Mouse (Mus musculus) liver, embryonic 13.5 days (tissue): ENCODE measurements at regions not wholly inside any gene's neighbourhood (a gene's known extent, or its start where the extent isn't known, plus 50 kb on each side); places are given as distances from the start of the nearest gene placed in this dataset.
"Not testable (repeated sequence)": the region's sequence is repeated elsewhere in the genome, so short reads cannot be mapped to it uniquely, and the experiment has no call there.

Experiments
- ATAC-seq: fragments of 200-750 bp; cut with Nextera tagmentation; 2 replicates; pipeline ENCODE4 v1.8.0; 2017; ENCODE audit warnings: low read depth, mild to moderate bottlenecking, moderate number of reproducible peaks, moderate library complexity
- DNase-seq: peaks from one replicate; pipeline ENCODE4 v3.0.0; 2022
- H3K27ac ChIP-seq: fragments of 300-500 bp; sonication (generic); 2 replicates; pipeline ENCODE4 v1.5.1; 2015; ENCODE audit warnings: moderate library complexity, mild to moderate bottlenecking, inconsistent platforms
- H3K27me3 ChIP-seq: fragments of 300-500 bp; sonication (generic); 2 replicates; pipeline ENCODE4 v1.6.1; 2015; ENCODE audit warnings: mild to moderate bottlenecking, inconsistent platforms
- H3K36me3 ChIP-seq: fragments of 300-500 bp; sonication (generic); 2 replicates; pipeline ENCODE4 v1.6.1; 2015; ENCODE audit warnings: mild to moderate bottlenecking, inconsistent platforms
- H3K4me1 ChIP-seq: fragments of 300-500 bp; sonication (generic); replicated peaks from 2 replicates; pipeline ENCODE4 v1.6.1; 2015; ENCODE audit warnings: inconsistent platforms
- H3K4me2 ChIP-seq: fragments of 300-500 bp; sonication (generic); 2 replicates; pipeline ENCODE4 v1.6.1; 2015; ENCODE audit warnings: inconsistent platforms, mild to moderate bottlenecking, moderate library complexity
- H3K4me3 ChIP-seq: fragments of 300-500 bp; sonication (generic); replicated peaks from 2 replicates; pipeline ENCODE4 v1.5.1; 2015; ENCODE audit warnings: mild to moderate bottlenecking, inconsistent platforms
- H3K9ac ChIP-seq: fragments of 300-500 bp; sonication (generic); 2 replicates; pipeline ENCODE4 v1.6.1; 2015; ENCODE audit warnings: mild to moderate bottlenecking, inconsistent platforms
- H3K9me3 ChIP-seq: fragments of 300-500 bp; sonication (generic); replicated peaks from 2 replicates; pipeline ENCODE4 v1.6.1; 2016; ENCODE audit warnings: inconsistent platforms
- WGBS: fragments of 180-500 bp; shearing (Covaris S2); methylation state at CpG from one replicate; pipeline ENCODE4 v1.1.7; 2015; ENCODE audit not compliant: insufficient replicate concordance; 5-methylcytosine and 5-hydroxymethylcytosine counted together

DNA sequence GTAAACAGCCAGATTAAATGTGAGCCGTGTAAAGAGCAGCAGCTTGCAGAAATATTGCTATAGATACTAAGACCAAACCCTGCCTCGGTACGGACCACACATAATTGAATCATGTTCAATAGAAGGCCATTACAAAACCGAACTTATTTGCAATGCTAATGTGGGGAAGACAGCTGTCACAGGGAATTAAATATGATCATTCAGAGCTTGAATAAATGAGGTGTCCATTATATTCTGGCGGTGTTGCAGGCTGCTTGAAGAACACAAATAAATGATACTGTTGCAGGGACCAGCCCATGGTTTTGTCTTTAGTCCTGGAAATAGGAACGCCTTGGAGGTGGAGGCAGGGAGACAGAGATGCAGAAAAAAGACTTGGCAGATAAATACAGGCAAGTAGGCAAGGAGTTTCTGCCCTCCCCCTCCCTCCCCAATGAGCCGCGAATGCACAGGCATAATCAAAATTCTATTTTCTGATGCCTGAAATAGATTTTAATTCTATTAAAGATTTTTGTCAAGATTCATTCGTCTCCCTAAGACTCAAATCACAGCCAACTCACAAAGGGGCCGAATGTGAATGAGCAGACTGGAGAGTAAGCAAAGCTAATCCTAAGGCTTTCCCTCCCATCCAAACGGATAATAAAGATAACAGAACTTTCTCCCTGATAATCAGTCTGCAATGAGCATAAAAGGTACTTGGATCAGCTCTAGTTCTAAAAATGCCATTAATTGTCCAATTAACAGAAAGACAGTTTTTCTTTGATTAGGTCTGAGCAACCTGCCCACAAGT is 147.6 kb downstream of the Brms1l start:
- Histone ChIP-seq H3K4me3 (no peak overlapping the region), H3K4me1 (no peaks in the 10 kb centered on the region), H3K27me3 (no peaks in the 10 kb centered on the region), H3K36me3 (no peaks in the 10 kb centered on the region), H3K4me2 (no peak overlapping the region), H3K9ac (no peak overlapping the region), H3K9me3 (no peaks in the 10 kb centered on the region), H3K27ac (no peak overlapping the region)
- WGBS, result 61% methylated on average over 11 of the region's 11 CpGs
- DNase-seq (no peak), ATAC-seq (no peak)

- DNase-seq (no peak), ATAC-seq (no peak)
- H3K4me2 ChIP-seq, result no peak overlapping the region
- H3K27ac ChIP-seq, result no peak overlapping the region
- no peaks in the 10 kb centered on the region for H3K36me3 ChIP-seq
- no peak overlapping the region for H3K9ac ChIP-seq
- H3K4me3 ChIP-seq, result no peak overlapping the region
- no peaks in the 10 kb centered on the region for H3K9me3 ChIP-seq
- H3K4me1 ChIP-seq, result no peaks in the 10 kb centered on the region
- 49% methylated on average over 3 of the region's 3 CpGs for WGBS
- no peaks in the 10 kb centered on the region for H3K27me3 ChIP-seq
Measured at GRCm38 (mm10) chr12:55983128-55983527, 147.0 kb downstream of the Brms1l start.

DNA sequence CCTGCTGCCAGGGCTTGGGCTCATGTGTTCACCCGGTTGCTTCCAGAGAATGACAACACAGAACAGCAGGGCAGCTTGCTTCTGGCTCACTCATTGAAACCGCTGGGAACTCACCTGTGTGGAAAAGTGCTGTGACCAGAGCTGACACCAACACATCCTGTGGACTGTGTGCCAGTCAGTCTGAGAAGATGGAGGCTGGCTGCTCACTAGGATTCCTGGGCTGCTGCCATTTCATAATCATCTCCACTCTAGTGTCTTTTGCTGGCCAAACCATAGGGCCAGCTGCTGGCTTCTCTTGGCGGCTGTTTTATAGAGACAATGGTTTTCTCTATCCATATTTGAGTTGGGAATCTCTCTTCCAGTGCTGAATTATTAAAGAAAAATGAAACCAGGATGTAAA is 138.1 kb downstream of the Brms1l start:
- H3K27me3 ChIP-seq, result no peaks in the 10 kb centered on the region
- no peak overlapping the region for H3K4me3 ChIP-seq
- H3K4me2 ChIP-seq, result no peak overlapping the region
- ATAC-seq (no peak), DNase-seq (no peak)
- H3K36me3 ChIP-seq, result no peaks in the 10 kb centered on the region
- no peak overlapping the region for H3K27ac ChIP-seq
- H3K9ac ChIP-seq, result no peak overlapping the region
- H3K4me1 ChIP-seq, result no peaks in the 10 kb centered on the region
- H3K9me3 ChIP-seq, result no peaks in the 10 kb centered on the region
- WGBS, result 63% methylated on average over 3 of the region's 3 CpGs

- not testable (repeated sequence) for H3K9ac ChIP-seq, H3K9me3 ChIP-seq, H3K27ac ChIP-seq, H3K27me3 ChIP-seq, H3K4me3 ChIP-seq, DNase-seq, H3K36me3 ChIP-seq, H3K4me2 ChIP-seq, H3K4me1 ChIP-seq, ATAC-seq
- 65% methylated on average over 3 of the region's 3 CpGs for WGBS
Measured at GRCm38 (mm10) chr12:55959319-55959718, 123.2 kb downstream of the Brms1l start.

DNA sequence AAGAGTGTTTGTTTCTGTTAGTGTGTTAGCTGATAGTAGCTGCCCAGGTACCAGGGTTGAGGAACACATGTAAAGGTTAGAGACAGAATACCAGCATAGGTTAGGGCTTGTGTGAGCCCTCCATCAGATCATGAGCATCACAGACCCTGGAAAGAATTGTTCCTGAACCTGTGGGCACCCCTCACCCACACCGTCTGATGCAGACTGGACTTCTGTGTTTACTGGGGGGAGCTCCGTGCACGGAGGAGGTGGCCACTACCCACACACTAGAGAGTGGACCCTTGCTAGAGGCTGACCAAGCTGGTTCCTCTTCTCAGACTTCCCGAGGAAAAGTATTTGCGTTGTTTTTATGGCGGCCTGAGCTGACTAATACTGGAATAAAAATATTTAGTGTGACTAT is 104.4 kb downstream of the Brms1l start:
- DNase-seq (no peak), ATAC-seq (no peak)
- no peaks in the 10 kb centered on the region for H3K4me1 ChIP-seq
- H3K9ac ChIP-seq, result no peak overlapping the region
- H3K4me3 ChIP-seq, result no peak overlapping the region
- no peak overlapping the region for H3K27ac ChIP-seq
- no peak overlapping the region for H3K4me2 ChIP-seq
- no peaks in the 10 kb centered on the region for H3K27me3 ChIP-seq
- 67% methylated on average over 6 of the region's 6 CpGs for WGBS
- H3K36me3 ChIP-seq, result no peaks in the 10 kb centered on the region
- no peaks in the 10 kb centered on the region for H3K9me3 ChIP-seq

GRCm38 (mm10) chr12:55939281-55940142 is 103.4 kb downstream of the Brms1l start:
- Histone ChIP-seq H3K4me2 (no peak overlapping the region), H3K27me3 (no peaks in the 10 kb centered on the region), H3K4me3 (no peak overlapping the region), H3K27ac (no peak overlapping the region), H3K9me3 (no peaks in the 10 kb centered on the region), H3K4me1 (no peaks in the 10 kb centered on the region), H3K9ac (no peak overlapping the region), H3K36me3 (no peaks in the 10 kb centered on the region)
- ATAC-seq (no peak), DNase-seq (no peak)
- WGBS, result 55% methylated on average over 10 of the region's 10 CpGs

- no peak for DNase-seq
Measured at GRCm38 (mm10) chr12:55934172-55934571, 98.0 kb downstream of the Brms1l start.

GRCm38 (mm10) chr12:55933417-55933816 is 97.3 kb downstream of the Brms1l start:
- Histone ChIP-seq H3K9ac (no peak overlapping the region), H3K4me3 (no peak overlapping the region), H3K9me3 (no peaks in the 10 kb centered on the region), H3K4me2 (no peak overlapping the region), H3K27ac (no peak overlapping the region), H3K27me3 (no peaks in the 10 kb centered on the region), H3K4me1 (no peaks in the 10 kb centered on the region), H3K36me3 (no peaks in the 10 kb centered on the region)
- DNase-seq (no peak), ATAC-seq (no peak)
- 65% methylated on average over 11 of the region's 11 CpGs for WGBS

More at GRCm38 (mm10) chr12:55934172-55934571, 98.0 kb downstream of the Brms1l start:
- no peak for ATAC-seq
- no peak overlapping the region for H3K9ac ChIP-seq
- 55% methylated on average over 1 of the region's 1 CpGs for WGBS
- H3K36me3 ChIP-seq, result no peaks in the 10 kb centered on the region
- H3K4me3 ChIP-seq, result no peak overlapping the region
- H3K4me2 ChIP-seq, result no peak overlapping the region
- H3K9me3 ChIP-seq, result no peaks in the 10 kb centered on the region
- H3K4me1 ChIP-seq, result no peaks in the 10 kb centered on the region
- no peaks in the 10 kb centered on the region for H3K27me3 ChIP-seq
- H3K27ac ChIP-seq, result no peak overlapping the region

DNA sequence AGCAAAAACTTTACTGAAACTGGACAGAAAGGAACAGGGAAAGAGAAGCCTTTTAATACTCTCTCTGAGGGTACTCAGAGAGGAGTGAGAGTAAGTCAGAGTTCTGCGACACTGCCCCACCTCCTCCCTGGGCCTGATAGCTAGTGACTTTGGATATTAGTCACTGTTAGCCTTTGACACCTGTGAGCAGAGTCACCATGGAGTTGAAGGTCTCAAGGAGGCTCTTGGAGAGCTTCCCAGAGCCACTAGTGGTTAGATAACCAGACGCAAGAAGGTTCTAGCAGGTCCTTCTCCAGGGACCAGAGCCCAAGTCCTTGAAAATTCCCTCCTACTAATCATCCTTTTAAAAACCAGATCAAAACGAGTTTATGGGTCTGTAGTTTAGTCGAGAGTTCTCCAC is 94.3 kb downstream of the Brms1l start:
- Histone ChIP-seq H3K9ac (no peak overlapping the region), H3K27ac (no peak overlapping the region), H3K4me2 (no peak overlapping the region), H3K4me1 (no peaks in the 10 kb centered on the region), H3K36me3 (no peaks in the 10 kb centered on the region), H3K4me3 (no peak overlapping the region), H3K9me3 (no peaks in the 10 kb centered on the region), H3K27me3 (no peaks in the 10 kb centered on the region)
- WGBS, result 50% methylated on average over 4 of the region's 4 CpGs
- DNase-seq (no peak), ATAC-seq (no peak)

- Histone ChIP-seq H3K9me3 (no peaks in the 10 kb centered on the region), H3K27me3 (no peaks in the 10 kb centered on the region), H3K36me3 (no peaks in the 10 kb centered on the region), H3K4me3 (no peak overlapping the region), H3K9ac (no peak overlapping the region), H3K4me1 (no peaks in the 10 kb centered on the region), H3K4me2 (no peak overlapping the region), H3K27ac (no peak overlapping the region)
- ATAC-seq (no peak), DNase-seq (no peak)
- 80% methylated on average over 1 of the region's 1 CpGs for WGBS
Measured at GRCm38 (mm10) chr12:55926974-55927321, 90.8 kb downstream of the Brms1l start.

DNA sequence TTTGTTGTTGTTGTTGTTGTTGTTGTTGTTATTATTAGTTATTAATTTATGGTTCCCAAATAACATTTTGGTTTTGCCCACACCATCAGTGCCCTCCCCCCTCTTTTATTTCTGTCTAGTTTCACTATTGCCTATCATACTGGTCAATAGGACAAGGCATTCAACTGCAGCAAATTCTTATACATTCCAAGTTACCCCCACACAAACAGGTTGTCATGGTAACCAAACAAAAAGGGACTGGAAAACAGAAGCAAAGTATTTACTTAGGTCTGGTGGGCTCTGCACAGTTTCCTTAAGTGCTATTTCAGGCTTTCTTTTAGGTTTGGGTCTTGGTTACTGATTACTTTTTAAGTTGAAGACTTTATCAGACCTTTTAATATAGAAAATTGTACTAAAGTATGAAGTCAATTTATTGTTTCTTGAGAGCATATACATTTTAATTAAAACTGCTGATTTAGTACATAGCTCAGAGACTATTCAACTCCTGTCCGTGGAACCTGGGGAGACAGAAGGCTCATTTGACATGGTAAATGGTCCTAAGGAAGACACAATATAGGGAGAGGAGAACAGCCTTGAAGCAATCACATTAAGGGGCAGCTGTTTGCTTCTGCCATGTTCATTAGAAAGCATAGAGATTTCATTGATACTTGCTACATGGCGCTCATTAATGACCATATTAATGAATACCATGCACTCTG is 90.3 kb downstream of the Brms1l start:
- H3K4me3 ChIP-seq, result no peak overlapping the region
- H3K9me3 ChIP-seq, result no peaks in the 10 kb centered on the region
- DNase-seq, result no peak
- no peak overlapping the region for H3K9ac ChIP-seq
- H3K27ac ChIP-seq, result no peak overlapping the region
- no peaks in the 10 kb centered on the region for H3K27me3 ChIP-seq
- H3K4me1 ChIP-seq, result no peaks in the 10 kb centered on the region
- H3K36me3 ChIP-seq, result no peaks in the 10 kb centered on the region
- H3K4me2 ChIP-seq, result no peak overlapping the region
- ATAC-seq, result no peak
- 69% methylated on average over 2 of the region's 2 CpGs for WGBS
